Mouse (Mus musculus): Measurements from ENCODE around the gene Lrwd1.

The Lrwd1 gene

DNA sequence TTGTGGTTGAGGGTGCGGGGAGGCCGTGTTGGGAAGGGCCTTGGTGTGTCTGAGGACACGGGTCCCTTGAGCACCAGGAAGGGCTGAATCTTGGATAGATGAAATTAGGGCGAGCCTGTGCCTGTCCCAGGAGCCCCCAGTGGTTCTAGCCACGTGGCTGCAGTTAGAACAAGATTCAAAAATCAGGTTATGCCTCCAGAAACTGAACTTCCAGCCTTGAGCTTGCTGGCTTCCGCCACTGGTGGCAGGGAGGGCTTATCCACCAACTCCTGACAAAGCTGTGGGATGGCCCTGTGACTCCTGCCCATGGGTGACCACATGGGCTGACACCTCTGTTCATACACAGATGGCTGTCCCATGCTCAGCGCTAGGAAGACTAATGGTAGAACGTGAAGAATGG, 11.8 kb upstream of the Lrwd1 start:
- in situ Hi-C loops (cut with MboI, MseI), result no loop called here

GRCm38 (mm10) chr5:136146936-136147335, 11.1 kb upstream of the Lrwd1 start:
- in situ Hi-C loops (cut with MboI, MseI), result no loop called here

DNA sequence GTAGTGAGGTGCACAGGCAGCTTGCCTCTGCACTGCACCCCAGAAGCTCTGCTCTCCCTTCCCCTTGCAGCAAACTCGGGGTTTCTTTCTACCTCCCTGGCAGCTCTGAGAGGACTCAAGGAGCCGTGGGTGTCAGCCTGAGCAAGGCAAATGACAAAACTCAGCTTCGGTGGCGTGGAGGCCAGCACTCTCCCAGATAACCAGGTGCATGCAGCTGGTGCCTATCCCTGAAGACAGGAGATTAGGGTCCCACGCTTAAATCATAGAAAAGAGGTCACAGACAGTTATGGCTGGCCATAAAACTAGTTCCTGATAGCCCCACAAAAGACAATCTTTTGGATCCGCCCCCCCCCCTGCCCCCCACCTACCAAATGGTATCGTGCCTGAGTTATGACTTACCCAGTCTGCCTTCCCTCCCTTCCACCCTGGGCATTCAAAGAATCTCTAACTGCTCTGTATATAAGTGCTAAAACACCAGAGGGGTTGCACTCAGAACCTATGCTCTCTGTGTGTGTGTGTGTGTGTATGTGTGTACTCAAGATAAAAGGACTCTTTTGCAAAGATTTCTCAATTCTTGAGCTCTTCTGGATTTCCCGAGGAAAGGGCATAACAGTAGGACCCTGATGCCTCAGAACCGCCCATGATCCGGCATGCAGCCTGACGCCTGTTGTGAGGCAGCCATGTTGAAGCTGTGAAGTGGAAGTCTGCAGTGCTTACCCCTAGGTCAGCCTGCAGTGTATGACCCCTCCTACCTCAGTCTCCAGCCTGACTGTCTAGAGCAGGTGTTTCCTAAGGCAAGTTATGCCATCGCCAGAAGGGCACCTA, 8.9 kb upstream of the Lrwd1 start:
- in situ Hi-C loops (cut with MboI, MseI), result no loop called here

DNA sequence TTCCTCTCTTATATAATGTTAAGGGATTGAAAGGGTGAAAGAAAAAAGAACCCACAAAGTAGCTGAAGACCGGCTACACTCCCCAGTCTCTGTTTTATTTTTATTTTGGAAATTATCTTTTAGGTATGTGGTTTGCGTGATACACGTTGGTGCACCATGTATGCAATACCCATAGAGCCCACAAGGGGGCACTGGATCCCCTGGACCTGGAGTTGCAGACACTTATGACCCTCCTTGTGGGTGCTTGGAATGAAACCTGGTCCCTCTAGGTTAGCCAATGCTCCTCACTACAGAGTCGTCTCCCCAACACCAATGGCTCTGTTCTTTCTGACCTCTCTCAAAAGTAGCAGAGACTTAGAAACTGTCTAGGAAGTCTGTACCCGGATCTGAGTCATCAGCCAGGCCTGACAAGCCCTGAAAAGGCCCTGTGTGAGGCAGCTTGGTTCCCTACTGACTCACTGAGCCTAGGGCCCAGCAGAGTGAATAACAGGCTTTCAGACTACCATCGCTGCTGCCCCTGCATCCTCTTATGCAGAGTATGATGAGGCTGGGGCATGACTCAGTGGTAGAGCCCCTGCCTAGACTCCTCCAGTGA, 7.4 kb upstream of the Lrwd1 start:
- in situ Hi-C loops (cut with MboI, MseI), result no loop called here

DNA sequence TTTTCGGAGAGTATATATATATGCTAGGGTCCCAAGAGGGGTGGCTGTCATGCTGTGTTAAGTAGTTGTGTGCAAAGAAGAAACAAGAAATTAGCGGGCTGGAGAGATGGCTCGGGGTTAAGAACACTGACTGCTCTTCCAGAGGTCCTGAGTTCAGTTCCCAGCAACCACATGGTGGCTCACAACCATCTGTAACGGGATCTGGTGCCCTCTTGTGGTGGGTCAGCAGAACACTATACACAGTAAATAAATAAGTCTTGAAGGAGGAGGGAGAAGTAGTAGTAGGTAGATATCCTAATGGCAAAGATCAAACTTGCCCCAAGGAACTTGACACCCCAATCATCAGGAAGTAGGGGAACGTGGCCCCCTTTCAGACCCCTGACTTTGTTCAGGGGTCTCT, 6.9 kb upstream of the Lrwd1 start:
- in situ Hi-C loops (cut with MboI, MseI), result no loop called here

GRCm38 (mm10) chr5:136140057-136140482, 4.2 kb upstream of the Lrwd1 start:
- in situ Hi-C loops (cut with MboI, MseI), result no loop called here

- in situ Hi-C loops (cut with MboI, MseI), result no loop called here
Measured at GRCm38 (mm10) chr5:136139393-136139792, 3.5 kb upstream of the Lrwd1 start.

GRCm38 (mm10) chr5:136137658-136138274, 1.9 kb upstream of the Lrwd1 start:
- in situ Hi-C loops (cut with MboI, MseI), result no loop called here

DNA sequence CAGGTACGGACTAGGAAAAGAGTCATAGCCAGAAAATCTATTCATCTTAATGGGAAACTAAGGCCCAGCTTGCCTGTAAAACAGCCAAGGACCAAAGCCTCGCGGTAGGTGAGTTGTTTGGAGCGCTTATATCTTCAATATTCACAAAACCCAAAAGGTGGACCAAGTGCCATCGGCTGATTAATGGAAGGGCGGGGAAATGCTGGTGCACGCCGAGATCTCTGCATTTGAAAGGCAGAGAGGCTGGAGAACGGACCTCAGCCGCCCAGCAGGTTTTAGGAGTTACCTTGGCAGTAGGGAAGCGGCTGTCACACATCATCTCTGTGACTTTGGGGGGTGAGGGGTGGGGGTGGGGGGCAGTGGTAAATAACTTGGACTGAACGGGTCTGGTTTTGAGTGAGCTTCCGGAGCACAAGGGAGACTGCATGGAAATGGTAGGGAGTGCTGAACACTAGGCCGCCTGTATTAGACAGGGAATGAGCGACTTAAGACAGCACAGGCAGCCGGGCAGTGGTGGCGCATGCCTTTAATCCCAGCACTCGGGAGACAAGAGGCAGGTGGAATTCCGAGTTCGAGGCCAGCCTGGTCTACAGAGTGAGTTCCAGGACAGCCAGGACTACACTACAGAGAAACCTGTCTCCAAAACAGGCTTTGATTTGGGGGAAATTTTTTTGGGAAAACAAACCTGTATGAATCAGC, 567 bp upstream of the Lrwd1 start:
- in situ Hi-C loops (cut with MboI, MseI), result no loop called here

GRCm38 (mm10) chr5:136122165-136122564, 13.7 kb downstream of the Lrwd1 start:
- in situ Hi-C loops (cut with MboI, MseI), result no loop called here

- in situ Hi-C loops (cut with MboI, MseI), result loop anchor here in 1 of 2 experiments (10.0 kb wide), 1 partner anchor 1148 kb away; no protein-coding TSS in a partner anchor
Measured at GRCm38 (mm10) chr5:136116784-136117112, 19.1 kb downstream of the Lrwd1 start.

DNA sequence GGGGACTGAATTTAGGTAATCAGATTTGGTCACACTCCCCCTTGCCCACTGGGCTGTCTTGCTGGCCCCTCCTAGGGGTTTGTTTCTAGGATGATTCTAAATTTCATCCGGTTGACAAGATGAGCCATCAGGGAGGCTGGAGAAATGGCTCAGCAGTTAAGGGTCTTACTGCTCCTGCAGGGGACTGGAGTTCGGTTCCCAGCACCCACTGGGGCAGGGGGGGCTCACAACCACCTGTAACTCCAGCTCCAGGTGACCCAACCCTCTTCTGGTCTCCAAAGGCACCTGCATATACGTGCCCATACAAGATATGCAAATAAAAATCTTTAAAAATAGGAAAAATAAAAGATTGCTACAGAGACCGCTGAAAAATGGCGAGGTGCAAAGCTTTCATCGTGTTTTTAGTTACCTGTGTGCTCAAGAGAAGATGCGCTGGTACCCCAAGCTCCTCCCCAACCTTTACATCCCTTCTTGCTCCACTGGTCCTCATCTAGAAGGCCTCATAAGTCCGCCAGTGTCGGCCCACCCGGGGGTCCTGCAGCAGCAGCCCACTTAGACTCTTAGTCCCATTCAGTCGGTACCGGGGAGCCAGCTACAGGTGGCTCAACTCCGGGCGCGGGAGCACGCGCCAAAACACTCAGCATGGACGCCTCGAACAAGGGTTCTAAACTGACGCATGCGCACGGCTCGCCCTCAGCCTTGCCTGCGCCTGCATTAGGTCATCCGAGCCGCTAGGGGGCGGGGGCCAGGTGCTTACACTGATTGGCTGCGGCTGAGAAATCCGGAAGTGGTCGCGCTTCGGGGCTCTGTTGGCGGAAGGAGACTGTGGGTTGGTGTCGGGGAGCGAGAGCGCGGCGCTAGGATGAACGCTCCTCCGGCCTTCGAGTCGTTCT, 19.7 kb downstream of the Lrwd1 start, which contains the start of gene Polr2j:
TSS of gene Polr2j (plus strand) at position 741 of the 893 bp plus-strand sequence.
- in situ Hi-C loops (cut with MboI, MseI), result loop anchor here in 1 of 2 experiments (10.0 kb wide), 1 partner anchor 1149 kb away; no protein-coding TSS in a partner anchor

DNA sequence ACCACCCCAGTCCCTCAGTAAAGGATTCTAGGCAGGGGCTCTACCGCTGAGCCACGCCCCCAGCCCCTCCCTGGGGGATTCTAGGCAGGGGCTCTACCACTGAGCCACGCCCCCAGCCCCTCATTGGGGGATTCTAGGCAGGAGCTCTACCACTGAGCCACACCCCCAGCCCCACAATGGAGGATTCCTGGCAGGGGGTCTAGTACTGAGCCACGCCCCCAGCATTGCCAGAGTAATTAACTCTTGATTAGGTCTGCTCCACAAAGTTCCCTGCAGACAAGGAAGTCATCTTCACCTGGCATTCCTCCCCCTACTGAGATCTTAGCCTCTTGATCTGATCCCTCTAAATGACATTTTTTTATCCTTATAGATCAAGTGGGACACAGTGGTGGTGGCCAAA, 22.3 kb downstream of the Lrwd1 start:
- in situ Hi-C loops (cut with MboI, MseI), result loop anchor here in 1 of 2 experiments (10.0 kb wide), 1 partner anchor 1151 kb away; no protein-coding TSS in a partner anchor

GRCm38 (mm10) chr5:136109042-136109441, 26.8 kb downstream of the Lrwd1 start:
- in situ Hi-C loops (cut with MboI, MseI), result no loop called here

- in situ Hi-C loops (cut with MboI, MseI), result no loop called here
Measured at GRCm38 (mm10) chr5:136108486-136108885, 27.4 kb downstream of the Lrwd1 start.

DNA sequence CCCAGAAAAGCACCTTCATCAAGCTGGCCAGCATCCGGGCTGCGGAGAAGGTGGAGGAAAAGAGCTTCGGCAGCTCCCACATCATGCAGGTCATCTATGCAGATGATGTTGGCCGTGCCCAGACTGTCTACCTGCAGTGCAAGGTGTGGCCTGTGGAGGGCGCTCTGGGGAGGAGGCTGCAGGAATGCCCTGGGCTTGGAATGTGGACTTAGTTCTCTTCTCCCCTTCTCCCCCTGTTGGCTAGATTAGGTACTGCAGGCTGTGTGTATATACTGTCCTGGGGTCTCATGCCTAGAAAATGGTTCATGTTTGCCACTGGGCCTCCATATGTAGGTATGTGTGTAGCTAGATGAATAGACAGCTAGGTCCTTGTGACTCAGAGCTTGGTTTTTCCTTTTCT, 31.4 kb downstream of the Lrwd1 start:
- in situ Hi-C loops (cut with MboI, MseI), result loop anchor here in 1 of 2 experiments (5.0 kb wide), 1 partner anchor 83 kb away; no protein-coding TSS in a partner anchor

DNA sequence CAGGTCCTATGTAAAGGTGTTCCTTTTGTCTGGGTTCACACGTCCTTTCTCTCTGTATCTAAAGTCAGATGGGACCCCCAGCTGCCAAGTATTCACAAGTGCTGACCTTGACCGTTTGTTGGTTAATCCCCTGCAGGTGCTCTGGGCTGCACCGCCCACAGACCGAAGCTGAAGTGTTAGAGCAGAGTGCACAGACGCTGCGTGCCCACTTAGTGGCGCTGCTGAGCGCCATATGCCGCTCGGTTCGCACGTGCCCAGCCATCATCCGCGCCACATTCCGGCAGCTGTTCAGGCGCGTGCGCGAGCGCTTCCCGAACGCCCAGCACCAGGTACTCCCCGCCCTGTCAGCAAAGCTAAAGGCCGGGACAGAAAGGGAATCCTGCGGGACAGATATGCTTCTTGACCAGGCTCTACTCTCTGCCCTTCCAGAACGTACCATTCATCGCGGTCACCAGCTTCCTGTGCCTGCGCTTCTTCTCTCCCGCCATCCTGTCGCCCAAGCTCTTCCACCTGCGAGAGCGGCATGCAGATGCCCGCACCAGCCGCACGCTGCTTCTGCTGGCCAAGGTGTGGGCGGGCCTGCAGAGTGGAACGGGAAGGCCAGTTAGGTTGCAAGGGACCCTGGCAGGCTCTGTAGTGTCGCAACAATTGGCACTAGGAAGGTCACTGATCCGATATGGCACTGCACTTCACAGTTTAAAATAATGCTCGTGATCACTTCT, 33.6 kb downstream of the Lrwd1 start:
- in situ Hi-C loops (cut with MboI, MseI), result loop anchor here in 1 of 2 experiments (5.0 kb wide), 1 partner anchor 85 kb away; no protein-coding TSS in a partner anchor

- in situ Hi-C loops (cut with MboI, MseI), result no loop called here
Measured at GRCm38 (mm10) chr5:136098536-136098935, 37.3 kb downstream of the Lrwd1 start.

GRCm38 (mm10) chr5:136095089-136095488, 40.8 kb downstream of the Lrwd1 start:
- in situ Hi-C loops (cut with MboI, MseI), result no loop called here
